Mouse (Mus musculus): Measurements from ENCODE around the gene Lrp8. TPM values are rescaled to one million over a fixed set of nuclear protein-coding genes. Genes with fewer than 3 reads are reported as not detected.
A peak's percentile ranks its signal among the peaks of the same experiment; 100 is the strongest.

Gene Lrp8
- polyA plus RNA-seq, 1 experiment, result not detected

- peaks cover 2% of the 10 kb centered on the region; the same call in 1 of the 2 replicates for H3K4me1 ChIP-seq (ENCODE audit: control insufficient read depth, insufficient read depth, insufficient read length, low read length)
- peak overlapping the region; percentile 65 for H3K4me3 ChIP-seq (ENCODE audit: insufficient read depth, low read depth, low read length)
- no peak overlapping the region for H3K27ac ChIP-seq (replicated peaks; ENCODE audit: low read depth, low read length)
Observed at GRCm38 (mm10) chr4:107801366-107802184, 486 bp upstream of the Lrp8 start.

- Histone ChIP-seq H3K4me3 (ENCODE audit: insufficient read depth, low read depth, low read length) (peak overlapping the region; percentile 65), H3K27ac (replicated peaks; ENCODE audit: low read depth, low read length) (no peak overlapping the region)
Observed at GRCm38 (mm10) chr4:107802450-107803331, 630 bp downstream of the Lrp8 start.

GRCm38 (mm10) chr4:107803351-107804106, 1.5 kb downstream of the Lrp8 start:
- peaks cover 2% of the 10 kb centered on the region; the same call in 1 of the 2 replicates for H3K4me1 ChIP-seq (ENCODE audit: control insufficient read depth, insufficient read depth, insufficient read length, low read length)
- H3K27ac ChIP-seq (replicated peaks; ENCODE audit: low read depth, low read length), result no peak overlapping the region
- peak overlapping the region; percentile 65 for H3K4me3 ChIP-seq (ENCODE audit: insufficient read depth, low read depth, low read length)

More at GRCm38 (mm10) chr4:107802450-107803331, 630 bp downstream of the Lrp8 start:
- peaks cover 2% of the 10 kb centered on the region; the same call in 1 of the 2 replicates for H3K4me1 ChIP-seq (ENCODE audit: control insufficient read depth, insufficient read depth, insufficient read length, low read length)

GRCm38 (mm10) chr4:107805491-107805890, 3.4 kb downstream of the Lrp8 start:
- Histone ChIP-seq H3K4me1 (ENCODE audit: control insufficient read depth, insufficient read depth, insufficient read length, low read length) (peaks cover 2% of the 10 kb centered on the region; the same call in 1 of the 2 replicates), H3K27ac (replicated peaks; ENCODE audit: low read depth, low read length) (no peak overlapping the region), H3K4me3 (ENCODE audit: insufficient read depth, low read depth, low read length) (no peak overlapping the region)

- Histone ChIP-seq H3K4me1 (ENCODE audit: control insufficient read depth, insufficient read depth, insufficient read length, low read length) (peaks cover 2% of the 10 kb centered on the region; the same call in 1 of the 2 replicates), H3K27ac (replicated peaks; ENCODE audit: low read depth, low read length) (no peak overlapping the region), H3K4me3 (ENCODE audit: insufficient read depth, low read depth, low read length) (no peak overlapping the region)
Observed at GRCm38 (mm10) chr4:107807796-107808195, 5.7 kb downstream of the Lrp8 start.

- no peaks in the 10 kb centered on the region for H3K4me1 ChIP-seq (ENCODE audit: control insufficient read depth, insufficient read depth, insufficient read length, low read length)
- H3K27ac ChIP-seq (replicated peaks; ENCODE audit: low read depth, low read length), result no peak overlapping the region
- H3K4me3 ChIP-seq (ENCODE audit: insufficient read depth, low read depth, low read length), result no peak overlapping the region
Observed at GRCm38 (mm10) chr4:107808655-107809054, 6.6 kb downstream of the Lrp8 start.

GRCm38 (mm10) chr4:107811006-107811405, 8.9 kb downstream of the Lrp8 start:
- H3K4me3 ChIP-seq (ENCODE audit: insufficient read depth, low read depth, low read length), result no peak overlapping the region

GRCm38 (mm10) chr4:107811716-107812330, 9.8 kb downstream of the Lrp8 start:
- no peaks in the 10 kb centered on the region for H3K4me1 ChIP-seq (ENCODE audit: control insufficient read depth, insufficient read depth, insufficient read length, low read length)
- H3K4me3 ChIP-seq (ENCODE audit: insufficient read depth, low read depth, low read length), result no peak overlapping the region
- H3K27ac ChIP-seq (replicated peaks; ENCODE audit: low read depth, low read length), result no peak overlapping the region

More at GRCm38 (mm10) chr4:107811006-107811405, 8.9 kb downstream of the Lrp8 start:
- no peak overlapping the region for H3K27ac ChIP-seq (replicated peaks; ENCODE audit: low read depth, low read length)
- H3K4me1 ChIP-seq (ENCODE audit: control insufficient read depth, insufficient read depth, insufficient read length, low read length), result no peaks in the 10 kb centered on the region

- Histone ChIP-seq H3K27ac (replicated peaks; ENCODE audit: low read depth, low read length) (no peak overlapping the region), H3K4me3 (ENCODE audit: insufficient read depth, low read depth, low read length) (no peak overlapping the region), H3K4me1 (ENCODE audit: control insufficient read depth, insufficient read depth, insufficient read length, low read length) (no peaks in the 10 kb centered on the region)
Observed at GRCm38 (mm10) chr4:107812336-107812735, 10.3 kb downstream of the Lrp8 start.

- Histone ChIP-seq H3K27ac (replicated peaks; ENCODE audit: low read depth, low read length) (no peak overlapping the region), H3K4me1 (ENCODE audit: control insufficient read depth, insufficient read depth, insufficient read length, low read length) (no peaks in the 10 kb centered on the region), H3K4me3 (ENCODE audit: insufficient read depth, low read depth, low read length) (no peak overlapping the region)
Observed at GRCm38 (mm10) chr4:107816459-107816858, 14.4 kb downstream of the Lrp8 start.

GRCm38 (mm10) chr4:107817463-107817862, 15.4 kb downstream of the Lrp8 start:
- no peak overlapping the region for H3K4me3 ChIP-seq (ENCODE audit: insufficient read depth, low read depth, low read length)
- no peaks in the 10 kb centered on the region for H3K4me1 ChIP-seq (ENCODE audit: control insufficient read depth, insufficient read depth, insufficient read length, low read length)
- no peak overlapping the region for H3K27ac ChIP-seq (replicated peaks; ENCODE audit: low read depth, low read length)

- no peak overlapping the region for H3K4me3 ChIP-seq (ENCODE audit: insufficient read depth, low read depth, low read length)
- no peaks in the 10 kb centered on the region for H3K4me1 ChIP-seq (ENCODE audit: control insufficient read depth, insufficient read depth, insufficient read length, low read length)
- no peak overlapping the region for H3K27ac ChIP-seq (replicated peaks; ENCODE audit: low read depth, low read length)
Observed at GRCm38 (mm10) chr4:107819990-107820719, 18.1 kb downstream of the Lrp8 start.

GRCm38 (mm10) chr4:107820856-107821619, 19.0 kb downstream of the Lrp8 start:
- Histone ChIP-seq H3K27ac (replicated peaks; ENCODE audit: low read depth, low read length) (no peak overlapping the region), H3K4me1 (ENCODE audit: control insufficient read depth, insufficient read depth, insufficient read length, low read length) (no peaks in the 10 kb centered on the region), H3K4me3 (ENCODE audit: insufficient read depth, low read depth, low read length) (no peak overlapping the region)

Data from brown adipose tissue, adult 24 weeks (tissue).